Mouse (Mus musculus) MEL (cell line): ENCODE data around the gene Cd200. TPM values are rescaled to one million over a fixed set of nuclear protein-coding genes. Genes with fewer than 3 reads are reported as not detected.

Experiments
- DNase-seq: peaks from one replicate; pipeline ENCODE4 v3.0.0; 2011; ENCODE audit warnings: low read depth, low spot score
- H3K27ac ChIP-seq: 2 replicates; pipeline ENCODE4 v1.5.1; 2012; ENCODE audit warnings: low read depth, mild to moderate bottlenecking, control low read depth, low read length, moderate library complexity; ENCODE audit not compliant: control insufficient read depth
- H3K27me3 ChIP-seq, 2 experiments: fragments of 150-350 bp in 1 of 2; sonication (generic) in 1 of 2; 2 replicates each; pipeline ENCODE4 v1.6.1; 2012; ENCODE audit warnings: low read length in 2 of 2, mild to moderate bottlenecking in 2 of 2, improper control_type of control experiment in 1 of 2, moderate library complexity in 1 of 2; ENCODE audit not compliant: insufficient read depth in 2 of 2, control insufficient read depth in 1 of 2
- H3K36me3 ChIP-seq, 2 experiments: 2 replicates each; pipeline ENCODE4 v1.6.1; 2012 to 2014; ENCODE audit warnings: low read length in 2 of 2, improper control_type of control experiment in 1 of 2, inconsistent platforms in 1 of 2, mild to moderate bottlenecking in 1 of 2; ENCODE audit not compliant: insufficient read depth in 2 of 2, control insufficient read depth in 1 of 2
- H3K4me1 ChIP-seq, 2 experiments: fragments of 150-350 bp in 1 of 2; sonication (generic) in 1 of 2; 2 replicates each; pipeline ENCODE4 v1.6.1; 2012; ENCODE audit warnings: low read length in 2 of 2, improper control_type of control experiment in 1 of 2, mild to moderate bottlenecking in 1 of 2; ENCODE audit not compliant: insufficient read depth in 2 of 2, control insufficient read depth in 1 of 2
- H3K4me3 ChIP-seq, 2 experiments: fragments of 150-350 bp in 1 of 2; sonication (generic) in 1 of 2; 2 replicates each; pipeline ENCODE4 v1.5.1; 2012; ENCODE audit warnings: low read depth in 2 of 2, low read length in 2 of 2, mild to moderate bottlenecking in 2 of 2, moderate library complexity in 2 of 2, control low read depth in 1 of 2, improper control_type of control experiment in 1 of 2; ENCODE audit not compliant: control insufficient read depth in 1 of 2, insufficient read depth in 1 of 2
- H3K79me2 ChIP-seq: 2 replicates; pipeline ENCODE4 v1.6.1; 2012; ENCODE audit warnings: mild to moderate bottlenecking, low read length, moderate library complexity; ENCODE audit not compliant: control insufficient read depth, poor library complexity, insufficient read depth
- H3K9ac ChIP-seq: 2 replicates; pipeline ENCODE4 v1.6.1; 2012; ENCODE audit warnings: low read depth, mild to moderate bottlenecking, control low read depth, low read length, moderate library complexity; ENCODE audit not compliant: control insufficient read depth, poor library complexity, severe bottlenecking
- H3K9me3 ChIP-seq: fragments of 150-350 bp; sonication (generic); replicated peaks from 2 replicates; pipeline ENCODE4 v1.6.1; 2012; ENCODE audit warnings: mild to moderate bottlenecking, low read length, improper control_type of control experiment, moderate library complexity; ENCODE audit not compliant: insufficient read depth
- CHD1 ChIP-seq: IDR thresholded peaks from 2 replicates; pipeline ENCODE4 v1.6.1; 2012; ENCODE audit warnings: low read depth, mild to moderate bottlenecking, inconsistent platforms, low read length, improper control_type of control experiment
- E2F4 ChIP-seq: IDR thresholded peaks from 2 replicates; pipeline ENCODE4 v1.6.1; 2011; ENCODE audit warnings: low read depth, low read length, improper control_type of control experiment, borderline replicate concordance
- EP300 ChIP-seq, 2 experiments: IDR thresholded peaks; 2 replicates each; pipeline ENCODE4 v1.6.1; 2011; ENCODE audit warnings: improper control_type of control experiment in 2 of 2, low read length in 2 of 2, low read depth in 1 of 2, mild to moderate bottlenecking in 1 of 2
- ETS1 ChIP-seq: IDR thresholded peaks from 2 replicates; pipeline ENCODE4 v1.6.1; 2012; ENCODE audit warnings: low read depth, mild to moderate bottlenecking, inconsistent platforms, low read length, improper control_type of control experiment, moderate library complexity
- KAT2A ChIP-seq: conservative IDR thresholded peaks from 2 replicates; pipeline ENCODE4 v1.6.1; 2012; ENCODE audit warnings: low read depth, low read length, improper control_type of control experiment, inconsistent platforms
- MAFK ChIP-seq: IDR thresholded peaks from 2 replicates; pipeline ENCODE4 v1.6.1; 2011; ENCODE audit warnings: low read depth, mild to moderate bottlenecking, low read length, improper control_type of control experiment, borderline replicate concordance
- MAX ChIP-seq: IDR thresholded peaks from 2 replicates; pipeline ENCODE4 v1.6.1; 2011; ENCODE audit warnings: low read length, improper control_type of control experiment
- MAZ ChIP-seq: IDR thresholded peaks from 2 replicates; pipeline ENCODE4 v1.6.1; 2012; ENCODE audit warnings: low read depth, mild to moderate bottlenecking, inconsistent platforms, low read length, improper control_type of control experiment
- POLR2A ChIP-seq, 2 experiments: IDR thresholded peaks; 2 replicates each; pipeline ENCODE4 v1.6.1; 2011 to 2012; ENCODE audit warnings: low read length in 2 of 2, mild to moderate bottlenecking in 2 of 2, control low read depth in 1 of 2, improper control_type of control experiment in 1 of 2, low read depth in 1 of 2, moderate library complexity in 1 of 2; ENCODE audit not compliant: control insufficient read depth in 1 of 2, insufficient read depth in 1 of 2, poor library complexity in 1 of 2
- POLR2AphosphoS5 ChIP-seq: IDR thresholded peaks from 2 replicates; pipeline ENCODE4 v1.6.1; 2012; ENCODE audit warnings: low read depth, borderline replicate concordance, mild to moderate bottlenecking, inconsistent platforms, low read length, moderate library complexity, mixed read lengths
- RAD21 ChIP-seq: IDR thresholded peaks from 2 replicates; pipeline ENCODE4 v1.6.1; 2011; ENCODE audit warnings: mild to moderate bottlenecking, low read depth, low read length, improper control_type of control experiment
- RCOR1 ChIP-seq: IDR thresholded peaks from 2 replicates; pipeline ENCODE4 v1.6.1; 2012; ENCODE audit warnings: low read depth, mild to moderate bottlenecking, inconsistent platforms, low read length, improper control_type of control experiment
- SIN3A ChIP-seq: IDR thresholded peaks from 2 replicates; pipeline ENCODE4 v1.6.1; 2012; ENCODE audit warnings: low read length, improper control_type of control experiment, inconsistent platforms
- SMC3 ChIP-seq: IDR thresholded peaks from 2 replicates; pipeline ENCODE4 v1.6.1; 2011; ENCODE audit warnings: low read depth, low read length, improper control_type of control experiment
- TAL1 ChIP-seq: IDR thresholded peaks from 2 replicates; pipeline ENCODE4 v1.6.1; 2012; ENCODE audit warnings: mild to moderate bottlenecking, inconsistent platforms, low read length, moderate library complexity, mixed read lengths
- TBP ChIP-seq: IDR thresholded peaks from 2 replicates; pipeline ENCODE4 v1.8.0; 2011; ENCODE audit warnings: low read depth, low read length, improper control_type of control experiment
- TCF12 ChIP-seq: IDR thresholded peaks from 2 replicates; pipeline ENCODE4 v1.6.1; 2014; ENCODE audit warnings: low read depth, mild to moderate bottlenecking, inconsistent platforms, low read length, improper control_type of control experiment, moderate library complexity
- UBTF ChIP-seq: IDR thresholded peaks from 2 replicates; pipeline ENCODE4 v1.6.1; 2012; ENCODE audit warnings: low read depth, mild to moderate bottlenecking, inconsistent platforms, low read length, improper control_type of control experiment, moderate library complexity, borderline replicate concordance; ENCODE audit not compliant: insufficient read depth
- USF1 ChIP-seq: IDR thresholded peaks from 2 replicates; pipeline ENCODE4 v1.6.1; 2014; ENCODE audit warnings: low read depth, mild to moderate bottlenecking, inconsistent platforms, low read length, improper control_type of control experiment, moderate library complexity
- USF2 ChIP-seq, 2 experiments: IDR thresholded peaks; 2 replicates each; pipeline ENCODE4 v1.6.1; 2011 to 2012; ENCODE audit warnings: improper control_type of control experiment in 2 of 2, low read length in 2 of 2, borderline replicate concordance in 1 of 2, inconsistent platforms in 1 of 2, low read depth in 1 of 2, mild to moderate bottlenecking in 1 of 2; ENCODE audit not compliant: insufficient read depth in 1 of 2
- ZMIZ1 ChIP-seq: IDR thresholded peaks from 2 replicates; pipeline ENCODE4 v1.6.1; 2012; ENCODE audit warnings: low read depth, mild to moderate bottlenecking, inconsistent platforms, low read length, improper control_type of control experiment, moderate library complexity
- polyA plus RNA-seq, 2 experiments: library from polyadenylated mRNA; stranded (reverse) in 1 of 2; unstranded in 1 of 2; fragments of >175 nt in 1 of 2; fragments of >200 nt in 1 of 2; gene quantifications; 2 replicates each; pipeline versions ENCODE4 v1.2.1 to v1.2.4; 2012; ENCODE audit warnings: low replicate concordance in 2 of 2, low read depth in 1 of 2; ENCODE audit not compliant: insufficient read length in 2 of 2, insufficient read depth in 1 of 2, missing spikeins in 1 of 2
- total RNA-seq: library from RNA; depleted of rRNA; stranded (reverse); fragments of 300-350 nt; gene quantifications from 2 replicates; pipeline ENCODE4 v1.2.3, GENCODE M21; 2012; rRNA removed

Cd200 gene
- not detected in 2 replicates for total RNA-seq
- not detected for polyA plus RNA-seq

DNA sequence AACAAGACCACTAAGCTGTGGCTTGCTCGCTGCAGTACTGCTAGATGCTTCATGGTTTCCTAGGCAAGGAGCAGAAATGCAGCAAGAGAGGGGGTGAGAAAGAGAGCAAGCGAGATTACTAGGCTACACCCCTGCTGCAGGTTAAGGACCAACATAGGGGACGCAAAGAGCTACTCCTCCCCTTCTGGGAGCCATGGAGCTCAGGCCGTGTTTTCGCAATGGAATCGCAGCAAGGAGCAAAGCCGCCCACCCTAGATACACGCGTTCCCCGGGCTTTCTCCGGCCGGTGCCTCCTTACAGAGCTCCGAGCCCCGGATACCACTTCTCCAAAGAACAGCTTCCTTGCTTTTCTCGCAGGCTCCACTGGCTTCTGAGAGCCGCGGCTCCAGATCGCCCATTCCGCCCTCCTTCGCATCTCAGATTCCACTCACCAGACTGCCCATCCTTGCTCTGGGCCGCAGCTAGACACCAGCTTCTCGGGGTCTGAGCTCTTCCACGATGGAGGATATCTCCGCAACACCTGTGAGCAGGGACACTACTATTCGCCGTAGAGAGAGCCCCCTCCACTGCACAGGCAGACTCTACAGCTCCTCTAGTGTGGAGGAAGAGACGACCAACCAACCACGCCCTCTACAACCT is at the start of gene Cd200:
Gene Cd200 (minus strand): TSS at position 629 of the 639 bp plus-strand sequence.
- H3K4me1 ChIP-seq: no peaks in the 10 kb centered on the region
- no peaks in the 10 kb centered on the region for H3K27me3 ChIP-seq
- H3K9ac ChIP-seq: no peak within 1 kb of the TSS
- TF ChIP-seq ETS1 (no peak), CHD1 (no peak), EP300 (IDR thresholded peaks at IDR 0.05; ENCODE audit: low read depth in 1 of 2, low read length in 2 of 2) (no peak), TAL1 (no peak), SIN3A (no peak), MAFK (no peak)
- H3K9me3 ChIP-seq: no peaks in the 10 kb centered on the region
- DNase-seq: no peak
- H3K4me3 ChIP-seq: no peak within 1 kb of the TSS
- no peak within 1 kb of the TSS for H3K27ac ChIP-seq
- no peaks in the 10 kb centered on the region for H3K36me3 ChIP-seq
- no peaks in the 10 kb centered on the region for H3K79me2 ChIP-seq

GRCm38 (mm10) chr16:45454762-45455161 is 45.9 kb upstream of the Cd200 start:
- Histone ChIP-seq H3K79me2 (no peaks in the 10 kb centered on the region), H3K27me3 (no peaks in the 10 kb centered on the region), H3K9ac (no peak overlapping the region), H3K4me3 (no peak overlapping the region), H3K36me3 (no peaks in the 10 kb centered on the region), H3K4me1 (no peaks in the 10 kb centered on the region), H3K27ac (no peak overlapping the region), H3K9me3 (no peaks in the 10 kb centered on the region)
- DNase-seq: no peak
- TF ChIP-seq POLR2AphosphoS5 (no peak), RAD21 (no peak), MAFK (no peak), CHD1 (no peak)

GRCm38 (mm10) chr16:45437230-45437739 is 28.4 kb upstream of the Cd200 start:
- Histone ChIP-seq H3K4me3 (no peak overlapping the region), H3K9me3 (no peaks in the 10 kb centered on the region), H3K27me3 (no peaks in the 10 kb centered on the region), H3K36me3 (no peaks in the 10 kb centered on the region), H3K27ac (no peak overlapping the region), H3K79me2 (no peaks in the 10 kb centered on the region), H3K4me1 (no peaks in the 10 kb centered on the region), H3K9ac (no peak overlapping the region)
- TF ChIP-seq USF2 (IDR thresholded peaks at IDR 0.05; ENCODE audit: borderline replicate concordance in 1 of 2, insufficient read depth in 1 of 2, low read depth in 1 of 2, low read length in 2 of 2): no peak
- no peak for TF ChIP-seq USF1
- TF ChIP-seq SIN3A: no peak
- no peak for TF ChIP-seq RCOR1
- TF ChIP-seq ZMIZ1: no peak
- TF ChIP-seq TBP: no peak
- TF ChIP-seq POLR2AphosphoS5: no peak
- no peak for TF ChIP-seq POLR2A (IDR thresholded peaks at IDR 0.05; ENCODE audit: control insufficient read depth in 1 of 2, insufficient read depth in 1 of 2, low read depth in 1 of 2, low read length in 2 of 2, poor library complexity in 1 of 2)
- TF ChIP-seq UBTF: no peak
- no peak for TF ChIP-seq SMC3
- no peak for TF ChIP-seq KAT2A
- TF ChIP-seq TCF12: no peak
- TF ChIP-seq E2F4: no peak
- TF ChIP-seq MAX: no peak
- TF ChIP-seq MAZ: no peak
- TF ChIP-seq TAL1: no peak
- DNase-seq: no peak
